Mouse (Mus musculus): ENCODE data around the gene Vdac1. TPM values are rescaled to one million over a fixed set of nuclear protein-coding genes. Genes with fewer than 3 reads are reported as not detected.
A peak's percentile ranks its signal among the peaks of the same experiment; 100 is the strongest.
"Not testable (repeated sequence)": the region's sequence is repeated elsewhere in the genome, so short reads cannot be mapped to it uniquely, and the experiment has no call there.

Vdac1 gene
- polyA plus RNA-seq, 1 experiment from 2014 or later: 250 TPM

DNA sequence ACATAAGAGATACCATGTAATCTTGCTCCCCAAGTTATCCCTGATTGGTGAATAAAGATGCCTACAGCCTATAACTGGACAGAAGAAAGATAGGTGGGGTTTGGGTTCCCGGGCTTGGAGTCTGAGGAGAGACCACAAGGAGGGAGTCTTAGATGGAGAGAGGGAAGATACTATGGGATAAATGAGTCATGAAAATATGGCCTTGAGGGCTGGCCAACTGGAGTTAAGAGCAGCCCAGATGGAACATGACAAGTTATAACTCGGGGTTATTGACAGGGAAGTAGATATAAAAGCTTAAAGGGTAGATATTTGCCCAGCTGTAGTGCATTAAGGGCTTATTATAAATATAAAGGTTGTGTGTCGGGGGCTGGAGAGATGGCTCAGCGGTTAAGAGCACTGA lies 12.5 kb upstream of the Vdac1 start:
- H3K9ac ChIP-seq (ENCODE audit: low read length): no peak overlapping the region
- no peak overlapping the region for H3K4me3 ChIP-seq (ENCODE audit: low read depth, low read length)
- 88% methylated on average over 4 of the region's 4 CpGs for WGBS
- H3K27ac ChIP-seq (ENCODE audit: low read depth, low read length): no peak overlapping the region
- no peak overlapping the region for H3K4me2 ChIP-seq (ENCODE audit: low read length)
- ATAC-seq (no peak), DNase-seq (ENCODE audit: low spot score) (no peak)
- H3K4me1 ChIP-seq (ENCODE audit: control insufficient read depth, insufficient read depth, low read length): no peaks in the 10 kb centered on the region
- no peaks in the 10 kb centered on the region for H3K9me3 ChIP-seq (replicated peaks; ENCODE audit: control insufficient read depth, low read length)
- no peaks in the 10 kb centered on the region for H3K27me3 ChIP-seq (replicated peaks; ENCODE audit: control insufficient read depth, insufficient read depth, low read length)
- H3K36me3 ChIP-seq (ENCODE audit: control insufficient read depth, insufficient read depth, low read length): no peaks in the 10 kb centered on the region

DNA sequence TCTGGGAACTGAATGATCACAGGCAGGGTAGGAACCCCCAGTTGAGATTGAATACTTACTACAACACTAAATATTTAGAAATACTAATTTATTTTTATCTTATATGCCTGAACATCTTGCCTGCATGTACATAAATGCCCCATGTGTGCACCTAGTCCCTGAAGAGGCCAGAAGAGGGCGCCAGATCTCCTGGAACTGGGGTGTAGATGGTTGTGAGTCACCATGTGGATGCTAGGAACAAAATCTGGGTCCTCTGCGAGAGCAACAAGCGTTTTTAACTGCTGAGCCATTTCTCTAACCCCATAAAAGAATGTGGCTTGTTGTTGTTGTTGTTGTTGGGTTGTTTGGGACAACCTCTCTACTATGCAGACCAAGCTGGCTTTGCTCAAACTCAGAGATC lies 11.9 kb upstream of the Vdac1 start:
- no peaks in the 10 kb centered on the region for H3K4me1 ChIP-seq (ENCODE audit: control insufficient read depth, insufficient read depth, low read length)
- no peaks in the 10 kb centered on the region for H3K36me3 ChIP-seq (ENCODE audit: control insufficient read depth, insufficient read depth, low read length)
- H3K27ac ChIP-seq (ENCODE audit: low read depth, low read length): no peak overlapping the region
- H3K27me3 ChIP-seq (replicated peaks; ENCODE audit: control insufficient read depth, insufficient read depth, low read length): no peaks in the 10 kb centered on the region
- H3K9me3 ChIP-seq (replicated peaks; ENCODE audit: control insufficient read depth, low read length): no peaks in the 10 kb centered on the region
- no peak overlapping the region for H3K4me3 ChIP-seq (ENCODE audit: low read depth, low read length)
- H3K9ac ChIP-seq (ENCODE audit: low read length): no peak overlapping the region
- WGBS: 69% methylated on average over 3 of the region's 3 CpGs
- no peak overlapping the region for H3K4me2 ChIP-seq (ENCODE audit: low read length)
- no peak for ATAC-seq
- no peak for DNase-seq (ENCODE audit: low spot score)

DNA sequence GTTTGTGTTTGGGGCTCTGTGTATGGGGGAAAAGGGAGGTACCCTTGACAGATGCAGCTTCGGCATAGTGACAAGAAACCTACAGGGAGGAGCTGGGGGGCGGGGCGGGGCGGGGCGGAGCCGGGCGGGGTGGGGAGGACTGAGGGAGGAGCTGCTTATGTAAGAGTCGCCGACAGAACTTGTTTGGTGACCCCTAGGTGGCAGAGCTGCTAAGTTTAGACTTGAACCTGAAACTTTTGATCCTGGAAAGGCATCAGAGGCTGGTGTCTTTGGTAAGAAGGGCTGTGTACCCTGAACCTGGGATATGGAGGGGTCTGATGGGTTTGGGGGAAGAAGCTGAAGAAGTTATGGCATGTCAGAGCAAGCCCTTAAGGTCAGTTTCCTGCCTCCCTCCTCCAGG lies 9.7 kb upstream of the Vdac1 start:
- ATAC-seq: no peak
- Histone ChIP-seq H3K9me3 (replicated peaks; ENCODE audit: control insufficient read depth, low read length) (no peaks in the 10 kb centered on the region), H3K27ac (ENCODE audit: low read depth, low read length) (no peak overlapping the region), H3K27me3 (replicated peaks; ENCODE audit: control insufficient read depth, insufficient read depth, low read length) (no peaks in the 10 kb centered on the region), H3K4me2 (ENCODE audit: low read length) (no peak overlapping the region), H3K9ac (ENCODE audit: low read length) (no peak overlapping the region), H3K4me3 (ENCODE audit: low read depth, low read length) (no peak overlapping the region), H3K4me1 (ENCODE audit: control insufficient read depth, insufficient read depth, low read length) (no peaks in the 10 kb centered on the region), H3K36me3 (ENCODE audit: control insufficient read depth, insufficient read depth, low read length) (no peaks in the 10 kb centered on the region)
- DNase-seq (ENCODE audit: low spot score): peak; percentile 34
- WGBS: 2% methylated on average over 9 of the region's 9 CpGs

DNA sequence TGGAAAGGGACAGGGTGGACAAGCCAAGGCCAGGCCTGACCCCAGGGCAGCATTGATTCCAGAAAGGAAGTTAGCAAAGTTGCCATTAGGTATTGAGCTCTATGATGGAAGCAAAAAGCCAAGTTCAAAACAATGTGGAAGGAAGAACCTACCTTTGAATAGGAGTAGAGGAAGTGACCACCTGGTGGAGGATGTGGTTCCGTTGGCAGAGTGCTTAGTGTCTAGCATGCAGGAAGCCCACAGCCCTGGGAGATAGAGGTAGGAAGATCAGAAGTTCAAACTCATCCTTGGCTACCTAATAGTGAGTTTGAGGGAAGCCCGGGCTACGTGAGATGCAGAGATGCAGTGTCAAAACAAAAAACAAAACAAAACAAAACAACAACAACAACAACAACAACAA lies 8.4 kb upstream of the Vdac1 start:
- ATAC-seq (no peak), DNase-seq (ENCODE audit: low spot score) (no peak)
- H3K4me3 ChIP-seq (ENCODE audit: low read depth, low read length): no peak overlapping the region
- WGBS: 89% methylated on average over 3 of the region's 3 CpGs
- H3K9me3 ChIP-seq (replicated peaks; ENCODE audit: control insufficient read depth, low read length): no peaks in the 10 kb centered on the region
- H3K27ac ChIP-seq (ENCODE audit: low read depth, low read length): no peak overlapping the region
- no peaks in the 10 kb centered on the region for H3K4me1 ChIP-seq (ENCODE audit: control insufficient read depth, insufficient read depth, low read length)
- no peak overlapping the region for H3K4me2 ChIP-seq (ENCODE audit: low read length)
- H3K36me3 ChIP-seq (ENCODE audit: control insufficient read depth, insufficient read depth, low read length): no peaks in the 10 kb centered on the region
- no peak overlapping the region for H3K9ac ChIP-seq (ENCODE audit: low read length)
- H3K27me3 ChIP-seq (replicated peaks; ENCODE audit: control insufficient read depth, insufficient read depth, low read length): no peaks in the 10 kb centered on the region

DNA sequence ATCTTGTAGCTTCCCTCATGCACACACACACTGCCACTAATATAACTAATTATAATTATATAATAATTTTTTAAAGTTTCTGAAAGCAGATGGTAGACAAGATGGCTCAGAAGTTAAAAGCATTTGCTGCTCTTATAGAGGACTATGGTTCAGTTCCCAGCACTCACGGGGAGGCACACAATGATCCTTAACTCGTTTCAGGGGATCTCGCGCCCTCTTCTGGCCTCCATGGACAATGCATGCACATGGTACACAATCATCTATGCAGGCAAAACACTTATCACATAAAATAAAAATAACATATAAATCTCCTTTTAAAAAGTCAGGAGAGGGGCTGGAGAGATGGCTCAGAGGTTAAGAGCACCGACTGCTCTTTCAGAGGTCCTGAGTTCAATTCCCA lies 6.0 kb upstream of the Vdac1 start:
- no peaks in the 10 kb centered on the region for H3K4me1 ChIP-seq (ENCODE audit: control insufficient read depth, insufficient read depth, low read length)
- no peak overlapping the region for H3K9ac ChIP-seq (ENCODE audit: low read length)
- no peak overlapping the region for H3K4me2 ChIP-seq (ENCODE audit: low read length)
- DNase-seq (ENCODE audit: low spot score): no peak
- H3K36me3 ChIP-seq (ENCODE audit: control insufficient read depth, insufficient read depth, low read length): no peaks in the 10 kb centered on the region
- H3K4me3 ChIP-seq (ENCODE audit: low read depth, low read length): no peak overlapping the region
- 83% methylated on average over 5 of the region's 5 CpGs for WGBS
- no peaks in the 10 kb centered on the region for H3K27me3 ChIP-seq (replicated peaks; ENCODE audit: control insufficient read depth, insufficient read depth, low read length)
- ATAC-seq: no peak
- no peak overlapping the region for H3K27ac ChIP-seq (ENCODE audit: low read depth, low read length)
- no peaks in the 10 kb centered on the region for H3K9me3 ChIP-seq (replicated peaks; ENCODE audit: control insufficient read depth, low read length)

DNA sequence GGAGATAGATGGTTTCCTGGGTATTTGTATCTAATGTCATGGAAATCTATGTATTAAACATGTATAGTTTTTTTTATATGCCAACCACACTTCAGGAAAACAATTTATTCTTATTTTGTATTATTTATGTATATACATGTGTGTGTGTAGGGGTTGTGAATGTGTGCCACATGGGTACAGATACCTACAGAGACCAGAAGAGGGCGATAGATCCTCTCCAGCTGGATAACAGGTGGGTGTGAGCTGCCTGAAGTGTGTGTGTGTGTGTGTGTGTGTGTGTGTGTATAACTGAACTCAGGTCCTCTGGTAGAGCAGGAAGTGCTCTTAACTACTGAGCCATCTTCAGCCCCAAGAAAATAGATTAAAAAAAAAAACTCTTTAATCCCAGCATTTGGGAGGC lies 5.1 kb upstream of the Vdac1 start:
- H3K27me3 ChIP-seq (replicated peaks; ENCODE audit: control insufficient read depth, insufficient read depth, low read length): no peaks in the 10 kb centered on the region
- no peaks in the 10 kb centered on the region for H3K36me3 ChIP-seq (ENCODE audit: control insufficient read depth, insufficient read depth, low read length)
- H3K9ac ChIP-seq (ENCODE audit: low read length): no peak overlapping the region
- no peak overlapping the region for H3K4me3 ChIP-seq (ENCODE audit: low read depth, low read length)
- ATAC-seq: no peak
- DNase-seq (ENCODE audit: low spot score): no peak
- H3K9me3 ChIP-seq (replicated peaks; ENCODE audit: control insufficient read depth, low read length): no peaks in the 10 kb centered on the region
- no peak overlapping the region for H3K27ac ChIP-seq (ENCODE audit: low read depth, low read length)
- 86% methylated on average over 1 of the region's 1 CpGs for WGBS
- peaks cover 3% of the 10 kb centered on the region; the same call in 1 of the 2 replicates for H3K4me1 ChIP-seq (ENCODE audit: control insufficient read depth, insufficient read depth, low read length)
- no peak overlapping the region for H3K4me2 ChIP-seq (ENCODE audit: low read length)

DNA sequence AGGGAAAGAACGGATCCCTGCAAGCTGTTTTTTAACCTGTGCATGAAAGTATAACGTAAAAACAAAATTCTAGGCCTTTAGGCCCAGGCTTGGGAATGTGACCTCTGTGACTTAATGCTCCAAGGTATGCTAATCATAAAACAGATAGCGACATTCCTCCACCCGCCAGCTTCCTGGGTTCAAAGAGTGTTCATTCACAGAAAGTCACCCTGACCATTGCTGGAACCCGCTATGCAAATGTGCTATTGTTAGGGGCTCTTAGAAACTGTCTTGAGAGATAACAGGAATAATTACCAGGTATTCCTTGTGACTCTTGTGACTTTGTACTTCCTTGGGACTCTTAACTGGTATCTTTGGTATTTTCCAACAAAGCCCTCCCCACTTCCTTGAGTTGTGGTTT lies 3.6 kb upstream of the Vdac1 start:
- H3K27me3 ChIP-seq (replicated peaks; ENCODE audit: control insufficient read depth, insufficient read depth, low read length); DNase-seq (ENCODE audit: low spot score); H3K27ac ChIP-seq (ENCODE audit: low read depth, low read length); H3K9me3 ChIP-seq (replicated peaks; ENCODE audit: control insufficient read depth, low read length); H3K9ac ChIP-seq (ENCODE audit: low read length); H3K4me2 ChIP-seq (ENCODE audit: low read length); H3K36me3 ChIP-seq (ENCODE audit: control insufficient read depth, insufficient read depth, low read length); H3K4me3 ChIP-seq (ENCODE audit: low read depth, low read length); H3K4me1 ChIP-seq (ENCODE audit: control insufficient read depth, insufficient read depth, low read length); ATAC-seq: not testable (repeated sequence)
- 92% methylated on average over 5 of the region's 5 CpGs for WGBS

DNA sequence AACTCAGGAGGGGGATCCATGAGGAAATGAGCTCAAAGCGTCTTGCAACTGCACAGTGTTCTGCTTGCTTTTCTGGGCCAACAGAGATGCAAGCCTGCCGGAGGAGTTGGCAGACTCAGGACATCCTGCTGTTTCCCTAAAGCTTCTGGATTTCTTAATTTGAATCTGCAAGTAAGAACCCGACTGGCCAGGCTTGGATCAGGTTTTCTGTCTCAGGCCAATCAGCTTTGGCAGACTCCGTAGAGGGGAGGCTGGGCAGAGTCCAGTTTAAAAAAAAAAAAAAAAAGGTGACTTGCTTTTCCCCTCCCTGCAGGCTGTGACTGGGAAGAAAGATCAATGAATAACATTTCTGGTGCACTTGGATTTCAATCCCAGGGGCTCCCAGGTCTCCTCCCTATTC lies 2.1 kb upstream of the Vdac1 start:
- no peak for ATAC-seq
- peak; percentile 54 for DNase-seq (ENCODE audit: low spot score)

DNA sequence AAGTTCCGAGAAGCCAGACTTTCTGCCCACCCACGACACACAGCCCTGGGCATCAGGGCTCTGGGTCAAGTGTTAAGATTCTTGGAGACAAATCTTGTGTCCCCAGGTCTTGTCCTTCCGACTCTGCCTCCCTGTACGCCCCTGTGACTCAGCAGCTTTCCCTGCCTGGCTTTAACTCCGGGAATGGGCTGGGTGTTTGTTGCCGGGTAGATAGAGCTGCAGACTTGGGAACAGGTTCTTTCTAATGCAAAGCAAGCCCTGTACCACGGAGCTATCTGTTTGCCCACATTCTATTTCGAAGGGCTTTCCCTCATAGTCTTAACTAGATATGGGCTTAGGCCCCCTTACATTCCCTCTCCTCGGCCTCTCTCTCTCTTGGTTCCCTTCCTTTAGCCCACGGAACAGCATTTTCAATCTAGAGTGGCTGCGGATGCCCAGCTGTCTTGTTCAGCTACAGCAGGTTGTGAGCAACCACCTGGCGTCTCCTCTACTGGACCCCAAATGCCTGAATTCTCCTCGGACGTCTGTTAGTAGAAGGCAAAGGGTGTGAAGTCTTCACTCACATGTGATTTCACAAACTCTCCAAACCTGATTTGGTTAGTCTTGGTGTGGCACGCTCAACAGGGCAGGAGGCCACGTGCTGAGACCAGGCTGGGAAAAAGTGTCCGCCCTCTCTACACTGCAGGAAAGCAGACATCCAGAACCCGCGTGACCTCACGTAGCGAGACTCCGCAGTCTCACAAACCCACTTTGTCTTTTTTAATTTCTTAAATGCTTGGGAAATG lies 782 bp upstream of the Vdac1 start:
- Histone ChIP-seq H3K4me2 (ENCODE audit: low read length) (peak overlapping the region; percentile 94), H3K27me3 (replicated peaks; ENCODE audit: control insufficient read depth, insufficient read depth, low read length) (no peaks in the 10 kb centered on the region), H3K4me3 (ENCODE audit: low read depth, low read length) (peak overlapping the region; percentile 85), H3K9me3 (replicated peaks; ENCODE audit: control insufficient read depth, low read length) (no peaks in the 10 kb centered on the region), H3K27ac (ENCODE audit: low read depth, low read length) (peak overlapping the region; percentile 84; the same call in 1 of the 2 replicates), H3K36me3 (ENCODE audit: control insufficient read depth, insufficient read depth, low read length) (no peaks in the 10 kb centered on the region), H3K4me1 (ENCODE audit: control insufficient read depth, insufficient read depth, low read length) (peaks cover 14% of the 10 kb centered on the region), H3K9ac (ENCODE audit: low read length) (peak overlapping the region; percentile 97)
- DNase-seq (ENCODE audit: low spot score) (no peak), ATAC-seq (peak; percentile 33)
- 16% methylated on average over 22 of the region's 22 CpGs for WGBS

More for the DNA sequence above, 2.1 kb upstream of the Vdac1 start:
- no peak overlapping the region for H3K27ac ChIP-seq (ENCODE audit: low read depth, low read length)
- H3K36me3 ChIP-seq (ENCODE audit: control insufficient read depth, insufficient read depth, low read length): no peaks in the 10 kb centered on the region
- H3K4me3 ChIP-seq (ENCODE audit: low read depth, low read length): no peak overlapping the region
- H3K4me2 ChIP-seq (ENCODE audit: low read length): no peak overlapping the region
- no peak overlapping the region for H3K9ac ChIP-seq (ENCODE audit: low read length)
- no peaks in the 10 kb centered on the region for H3K9me3 ChIP-seq (replicated peaks; ENCODE audit: control insufficient read depth, low read length)
- 39% methylated on average over 4 of the region's 4 CpGs for WGBS
- peaks cover 12% of the 10 kb centered on the region for H3K4me1 ChIP-seq (ENCODE audit: control insufficient read depth, insufficient read depth, low read length)
- no peaks in the 10 kb centered on the region for H3K27me3 ChIP-seq (replicated peaks; ENCODE audit: control insufficient read depth, insufficient read depth, low read length)
